Mouse (Mus musculus): ENCODE results near the gene Bin2. TPM values are rescaled to one million over a fixed set of nuclear protein-coding genes. Genes with fewer than 3 reads are reported as not detected.

Bin2 gene
- polyA plus RNA-seq, 1 experiment from 2014 or later: 3.3 TPM

GRCm38 (mm10) chr15:100665411-100666218 is 3.7 kb downstream of the Bin2 start:
- Histone ChIP-seq H3K27ac (no peak overlapping the region), H3K36me3 (replicated peaks) (no peaks in the 10 kb centered on the region), H3K4me1 (peaks cover 16% of the 10 kb centered on the region), H3K9me3 (0 out of 2 replicates have a peak, but pooled peaks cover 5% of the 10 kb centered on the region), H3K4me3 (no peak overlapping the region), H3K27me3 (ENCODE audit: poor library complexity, severe bottlenecking) (no peaks in the 10 kb centered on the region)
- DNase-seq (ENCODE audit: extremely low spot score, low spot score): no peak
- WGBS: 46% methylated on average over 9 of the region's 9 CpGs

- no peaks in the 10 kb centered on the region for H3K27me3 ChIP-seq (ENCODE audit: poor library complexity, severe bottlenecking)
- 0 out of 2 replicates have a peak, but pooled peaks cover 5% of the 10 kb centered on the region for H3K9me3 ChIP-seq
- 82% methylated on average over 9 of the region's 9 CpGs for WGBS
- peaks cover 18% of the 10 kb centered on the region for H3K4me1 ChIP-seq
- no peak overlapping the region for H3K27ac ChIP-seq
- H3K4me3 ChIP-seq: no peak overlapping the region
- H3K36me3 ChIP-seq (replicated peaks): no peaks in the 10 kb centered on the region
- DNase-seq (ENCODE audit: extremely low spot score, low spot score): no peak
Measured at GRCm38 (mm10) chr15:100664813-100665274, 4.5 kb downstream of the Bin2 start.

GRCm38 (mm10) chr15:100660805-100661204 is 8.5 kb downstream of the Bin2 start:
- Histone ChIP-seq H3K4me3 (no peak overlapping the region), H3K36me3 (replicated peaks) (no peaks in the 10 kb centered on the region), H3K27ac (no peak overlapping the region), H3K27me3 (ENCODE audit: poor library complexity, severe bottlenecking) (no peaks in the 10 kb centered on the region), H3K9me3 (no peaks in the 10 kb centered on the region), H3K4me1 (peaks cover 5% of the 10 kb centered on the region)
- no peak for DNase-seq (ENCODE audit: extremely low spot score, low spot score)
- WGBS: 92% methylated on average over 5 of the region's 5 CpGs

- DNase-seq (ENCODE audit: extremely low spot score, low spot score): no peak
- no peak overlapping the region for H3K27ac ChIP-seq
- WGBS: 90% methylated on average over 9 of the region's 9 CpGs
- 0 out of 2 replicates have a peak, but pooled peaks cover 3% of the 10 kb centered on the region for H3K4me1 ChIP-seq
- no peak overlapping the region for H3K4me3 ChIP-seq
- no peaks in the 10 kb centered on the region for H3K27me3 ChIP-seq (ENCODE audit: poor library complexity, severe bottlenecking)
- H3K36me3 ChIP-seq (replicated peaks): no peaks in the 10 kb centered on the region
- no peaks in the 10 kb centered on the region for H3K9me3 ChIP-seq
Measured at GRCm38 (mm10) chr15:100660306-100660705, 9.0 kb downstream of the Bin2 start.

- DNase-seq (ENCODE audit: extremely low spot score, low spot score): no peak
- H3K4me3 ChIP-seq: no peak overlapping the region
- no peaks in the 10 kb centered on the region for H3K4me1 ChIP-seq
- no peaks in the 10 kb centered on the region for H3K36me3 ChIP-seq (replicated peaks)
- no peaks in the 10 kb centered on the region for H3K9me3 ChIP-seq
- 89% methylated on average over 5 of the region's 5 CpGs for WGBS
- no peaks in the 10 kb centered on the region for H3K27me3 ChIP-seq (ENCODE audit: poor library complexity, severe bottlenecking)
- H3K27ac ChIP-seq: no peak overlapping the region
Measured at GRCm38 (mm10) chr15:100655201-100655600, 14.2 kb downstream of the Bin2 start.

GRCm38 (mm10) chr15:100654271-100654670 is 15.1 kb downstream of the Bin2 start:
- H3K27me3 ChIP-seq (ENCODE audit: poor library complexity, severe bottlenecking): no peaks in the 10 kb centered on the region
- no peak for DNase-seq (ENCODE audit: extremely low spot score, low spot score)
- H3K4me1 ChIP-seq: no peaks in the 10 kb centered on the region
- no peaks in the 10 kb centered on the region for H3K36me3 ChIP-seq (replicated peaks)
- no peak overlapping the region for H3K27ac ChIP-seq
- no peaks in the 10 kb centered on the region for H3K9me3 ChIP-seq
- no peak overlapping the region for H3K4me3 ChIP-seq
- 91% methylated on average over 1 of the region's 1 CpGs for WGBS

GRCm38 (mm10) chr15:100651610-100652009 is 17.7 kb downstream of the Bin2 start:
- Histone ChIP-seq H3K27me3 (ENCODE audit: poor library complexity, severe bottlenecking) (no peaks in the 10 kb centered on the region), H3K4me1 (no peaks in the 10 kb centered on the region), H3K36me3 (replicated peaks) (no peaks in the 10 kb centered on the region), H3K4me3 (no peak overlapping the region), H3K27ac (no peak overlapping the region), H3K9me3 (no peaks in the 10 kb centered on the region)
- 92% methylated on average over 9 of the region's 9 CpGs for WGBS
- DNase-seq (ENCODE audit: extremely low spot score, low spot score): no peak

GRCm38 (mm10) chr15:100650111-100650510 is 19.2 kb downstream of the Bin2 start:
- Histone ChIP-seq H3K9me3 (no peaks in the 10 kb centered on the region), H3K27me3 (ENCODE audit: poor library complexity, severe bottlenecking) (no peaks in the 10 kb centered on the region), H3K4me1 (peaks cover 3% of the 10 kb centered on the region), H3K27ac (no peak overlapping the region), H3K36me3 (replicated peaks) (no peaks in the 10 kb centered on the region), H3K4me3 (no peak overlapping the region)
- DNase-seq (ENCODE audit: extremely low spot score, low spot score): no peak
- 86% methylated on average over 10 of the region's 10 CpGs for WGBS

- Histone ChIP-seq H3K4me3 (no peak overlapping the region), H3K27ac (no peak overlapping the region), H3K36me3 (replicated peaks) (no peaks in the 10 kb centered on the region), H3K4me1 (peaks cover 10% of the 10 kb centered on the region), H3K9me3 (no peaks in the 10 kb centered on the region), H3K27me3 (ENCODE audit: poor library complexity, severe bottlenecking) (no peaks in the 10 kb centered on the region)
- 82% methylated on average over 6 of the region's 6 CpGs for WGBS
- DNase-seq (ENCODE audit: extremely low spot score, low spot score): no peak
Measured at GRCm38 (mm10) chr15:100646161-100646560, 23.2 kb downstream of the Bin2 start.

- Histone ChIP-seq H3K9me3 (no peaks in the 10 kb centered on the region), H3K4me1 (peaks cover 20% of the 10 kb centered on the region), H3K4me3 (no peak overlapping the region), H3K27me3 (ENCODE audit: poor library complexity, severe bottlenecking) (peaks cover 18% of the 10 kb centered on the region), H3K36me3 (replicated peaks) (no peaks in the 10 kb centered on the region), H3K27ac (no peak overlapping the region)
- WGBS: 88% methylated on average over 7 of the region's 7 CpGs
- no peak for DNase-seq (ENCODE audit: extremely low spot score, low spot score)
Measured at GRCm38 (mm10) chr15:100642451-100642850, 26.9 kb downstream of the Bin2 start.

GRCm38 (mm10) chr15:100641226-100641810 is 28.0 kb downstream of the Bin2 start:
- no peaks in the 10 kb centered on the region for H3K36me3 ChIP-seq (replicated peaks)
- 83% methylated on average over 11 of the region's 16 CpGs for WGBS
- no peaks in the 10 kb centered on the region for H3K9me3 ChIP-seq
- no peak for DNase-seq (ENCODE audit: extremely low spot score, low spot score)
- H3K4me3 ChIP-seq: no peak overlapping the region
- H3K4me1 ChIP-seq: peaks cover 32% of the 10 kb centered on the region
- H3K27ac ChIP-seq: no peak overlapping the region
- H3K27me3 ChIP-seq (ENCODE audit: poor library complexity, severe bottlenecking): peaks cover 30% of the 10 kb centered on the region

GRCm38 (mm10) chr15:100639972-100640750 is 29.2 kb downstream of the Bin2 start:
- DNase-seq (ENCODE audit: extremely low spot score, low spot score): no peak
- Histone ChIP-seq H3K4me1 (peaks cover 37% of the 10 kb centered on the region), H3K27me3 (ENCODE audit: poor library complexity, severe bottlenecking) (peaks cover 41% of the 10 kb centered on the region), H3K36me3 (replicated peaks) (no peaks in the 10 kb centered on the region), H3K4me3 (no peak overlapping the region), H3K27ac (no peak overlapping the region), H3K9me3 (no peaks in the 10 kb centered on the region)
- WGBS: 84% methylated on average over 16 of the region's 16 CpGs

Measured in forebrain, embryonic 10.5 days (tissue).